Mouse (Mus musculus) spleen, postnatal 14 days (tissue): ENCODE results near the gene Zfand3.

Experiments used
- DNase-seq, 2 experiments: peaks; one replicate each; pipeline ENCODE4 v3.0.0; 2021 to 2022; ENCODE audit warnings: low spot score in 2 of 2

Gene Zfand3

DNA sequence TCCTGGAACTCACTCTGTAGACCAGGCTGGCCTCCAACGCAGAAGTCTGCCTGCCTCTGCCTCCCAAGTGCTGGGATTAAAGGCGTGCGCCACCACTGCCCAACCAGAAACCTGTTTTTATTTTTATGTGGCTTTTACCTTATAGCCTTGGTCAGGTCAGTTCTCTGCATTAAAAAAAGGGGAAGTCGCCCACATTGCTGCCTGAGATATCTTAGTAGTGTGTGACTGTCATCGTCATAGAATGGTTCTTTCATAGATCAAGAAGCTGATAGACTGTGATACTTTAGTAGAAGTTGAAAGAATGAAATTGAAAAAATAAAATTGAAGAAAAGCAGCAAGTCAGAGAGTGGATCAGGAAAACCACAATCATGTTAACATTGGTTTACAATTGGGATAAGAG, 98.5 kb downstream of the Zfand3 start:
- no peak for DNase-seq

DNA sequence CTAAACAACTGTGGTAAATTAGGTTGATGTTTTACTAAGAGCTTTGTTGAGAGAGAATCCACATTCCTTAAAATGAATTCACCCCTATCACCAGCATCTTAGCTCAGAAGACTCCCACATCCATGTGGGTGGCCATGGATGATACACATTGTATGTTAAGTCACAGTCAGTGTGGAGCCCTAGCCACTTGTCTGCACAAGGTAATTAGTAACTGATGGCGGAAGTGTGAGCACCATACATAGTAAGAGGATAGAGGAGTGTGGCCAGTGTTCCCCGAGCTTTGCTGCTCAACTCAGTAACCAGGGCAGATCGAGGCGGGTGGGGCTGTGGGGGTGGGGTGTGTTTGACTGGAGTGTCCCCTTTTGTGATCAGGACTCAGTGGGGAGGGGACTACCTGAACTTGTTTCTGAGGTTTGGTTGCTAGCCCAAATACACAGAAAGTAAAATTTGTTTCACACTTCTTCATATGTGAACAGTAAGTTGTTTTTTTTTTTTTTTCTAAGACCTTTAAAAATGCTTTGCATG, 99.2 kb downstream of the Zfand3 start:
- no peak for DNase-seq

DNA sequence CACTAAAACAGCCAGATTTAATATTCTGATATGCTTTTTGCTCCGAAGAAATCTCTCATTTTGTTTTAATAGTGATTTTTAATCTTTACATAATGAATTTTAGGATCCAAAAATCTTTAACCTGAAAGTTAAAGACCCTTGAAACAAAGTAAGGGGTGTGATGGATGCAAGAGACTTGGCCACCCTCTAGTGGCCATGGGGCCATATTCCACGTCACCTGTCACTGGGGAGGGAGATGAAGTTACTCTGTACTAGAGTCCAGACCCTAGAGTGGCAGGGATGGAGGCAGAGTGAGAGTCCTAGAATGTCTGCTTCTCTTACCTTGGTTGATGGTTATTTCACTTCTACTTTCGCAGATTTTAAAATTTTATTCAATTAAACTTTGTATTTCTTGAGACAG, 100.8 kb downstream of the Zfand3 start:
- no peak for DNase-seq

DNA sequence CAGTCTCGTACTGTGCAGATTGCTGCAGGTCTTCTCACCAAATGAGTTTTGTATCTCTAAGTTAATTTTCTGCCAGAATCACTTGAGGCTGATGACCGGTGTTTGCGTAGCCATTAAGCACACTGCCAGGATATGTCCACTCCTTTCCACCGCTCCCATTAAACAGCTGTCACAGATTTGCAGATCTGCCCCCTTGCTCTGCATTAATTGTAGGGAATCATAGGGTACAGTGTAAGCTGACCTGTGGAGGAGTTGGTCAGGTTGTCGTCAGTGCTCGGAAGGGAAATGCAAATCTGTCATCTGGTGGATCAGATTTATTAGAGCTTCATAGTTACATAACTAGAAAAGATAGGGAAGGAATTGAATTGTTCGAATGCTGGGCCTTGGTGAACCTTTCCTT, 106.1 kb downstream of the Zfand3 start:
- no peak for DNase-seq

DNA sequence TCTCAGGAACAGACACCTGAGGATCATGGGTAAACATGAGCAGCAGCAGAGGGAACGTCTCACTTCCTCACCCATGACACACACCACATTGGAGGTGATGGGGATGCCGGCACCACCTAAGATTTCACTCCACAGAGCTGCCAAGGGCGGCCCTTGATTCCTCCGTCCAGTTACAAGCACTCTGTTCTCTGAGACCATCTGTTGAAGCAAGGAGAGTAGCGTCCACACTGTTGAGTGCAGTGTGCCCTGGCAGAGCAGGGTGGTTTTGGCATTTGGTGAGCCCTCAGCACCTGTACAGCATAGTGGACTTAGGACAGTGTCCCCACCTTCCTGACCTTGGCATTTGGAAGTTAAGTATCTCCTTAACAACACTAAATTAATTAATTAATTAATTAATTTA, 107.0 kb downstream of the Zfand3 start:
- no peak for DNase-seq

DNA sequence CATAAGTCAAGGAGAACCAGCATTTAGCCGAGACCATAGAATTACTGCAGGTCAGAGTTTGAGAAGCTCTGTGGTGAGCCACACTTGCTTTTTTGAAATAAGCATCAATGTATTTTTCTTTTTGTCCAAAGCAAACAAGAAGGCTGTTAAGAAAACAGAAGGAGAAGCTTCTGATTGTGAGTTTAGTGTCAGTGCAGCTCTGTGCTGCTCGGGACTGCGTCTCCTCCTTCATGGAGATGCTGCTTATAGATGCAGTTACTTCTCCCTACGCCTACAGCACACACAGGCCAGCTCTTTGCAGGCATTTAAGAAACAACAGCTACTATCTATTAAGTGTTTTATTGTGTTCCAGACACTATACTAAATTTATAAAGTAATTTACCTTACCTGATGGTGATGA, 107.5 kb downstream of the Zfand3 start:
- no peak for DNase-seq

DNA sequence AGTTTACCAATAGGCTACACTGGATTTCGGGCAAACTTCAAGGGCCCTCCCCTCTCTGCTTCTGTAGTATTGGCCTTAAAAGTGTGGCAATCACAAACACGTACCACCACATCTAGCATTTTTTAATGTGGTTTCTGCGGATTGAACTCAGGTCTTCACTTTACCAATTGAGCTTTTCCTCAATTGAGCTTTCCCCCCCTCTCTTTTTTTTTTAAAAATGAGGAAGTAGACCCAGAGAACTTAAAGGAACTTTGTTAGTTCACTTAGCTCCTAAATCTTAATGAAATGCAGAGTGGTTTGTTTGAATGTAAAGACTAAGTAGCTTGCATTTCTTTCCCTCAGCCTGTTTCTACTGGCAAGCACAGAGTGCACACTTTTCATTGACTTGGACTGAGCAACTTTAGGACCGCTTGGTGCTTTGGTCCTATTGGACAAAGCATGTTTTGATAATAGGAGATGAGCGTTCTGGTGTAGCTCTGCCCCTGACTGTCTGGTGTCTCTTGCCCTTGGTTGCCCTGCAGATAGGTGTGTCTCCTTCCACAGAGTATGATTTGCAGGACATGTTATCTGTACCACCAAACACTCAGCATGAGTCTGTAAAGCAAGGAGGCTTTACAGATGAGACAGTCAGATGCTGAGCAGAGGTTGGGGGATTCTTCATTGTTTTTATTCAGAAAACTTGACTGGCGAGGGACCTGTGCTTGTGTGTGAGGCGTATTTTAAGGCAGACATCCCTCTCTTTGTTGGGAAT, 108.2 kb downstream of the Zfand3 start:
- DNase-seq = no peak

DNA sequence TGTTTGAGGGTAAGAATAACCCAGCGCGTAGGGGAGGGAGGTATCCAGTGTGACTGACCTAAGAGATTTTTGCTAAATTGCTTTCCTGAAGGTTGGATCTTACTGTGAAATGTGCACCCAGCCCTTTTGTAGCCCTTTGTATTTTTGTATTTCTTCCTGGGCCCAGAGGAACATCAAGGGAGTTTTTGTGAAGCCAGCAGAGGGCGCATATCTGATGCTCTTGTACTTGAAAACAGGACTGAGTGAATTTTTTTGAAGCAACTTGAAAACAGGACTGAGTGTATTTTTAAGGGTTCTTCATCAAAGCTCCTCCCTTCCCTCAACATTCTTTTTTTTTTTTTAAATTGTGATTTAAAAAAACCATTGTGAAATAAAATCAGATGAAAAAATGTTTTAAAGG, 110.2 kb downstream of the Zfand3 start:
- no peak for DNase-seq

DNA sequence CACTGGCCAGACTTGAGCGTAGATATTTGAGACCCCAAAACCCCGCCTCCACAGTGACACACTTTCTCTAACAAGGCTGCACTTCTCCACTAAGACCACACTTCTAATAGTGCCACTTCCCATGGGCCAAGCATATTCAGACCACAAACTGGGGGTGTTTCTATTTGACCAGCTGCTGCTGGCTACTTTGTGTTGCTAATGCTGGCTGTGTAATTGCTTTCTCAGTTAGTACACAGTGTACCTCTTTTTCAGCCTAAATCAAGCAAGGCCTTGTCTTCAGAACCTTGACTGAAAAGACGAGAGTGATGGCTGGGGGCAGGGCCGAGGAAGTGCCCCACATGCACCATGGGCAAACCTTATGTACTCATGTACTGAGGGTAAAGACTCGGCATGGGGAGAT, 111.7 kb downstream of the Zfand3 start:
- DNase-seq = no peak

DNA sequence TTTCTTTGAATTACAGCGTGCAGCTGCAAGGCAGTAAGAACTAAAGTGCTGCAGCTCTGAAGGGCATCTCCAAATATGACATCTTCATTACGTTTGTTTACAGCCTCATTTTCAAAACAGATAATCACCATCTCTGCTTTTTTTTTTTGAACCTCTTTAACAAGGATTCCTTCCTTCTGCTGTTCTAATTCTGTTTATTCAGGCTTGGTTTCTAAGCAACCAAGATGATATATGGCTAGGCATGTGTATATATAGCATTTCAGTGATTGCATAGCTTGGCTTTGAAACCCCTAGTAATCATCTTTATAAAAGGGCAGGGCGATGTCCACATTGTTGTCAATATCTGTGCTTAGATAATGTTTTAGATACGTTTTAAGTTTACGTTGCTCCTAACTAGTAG, 113.5 kb downstream of the Zfand3 start:
- DNase-seq = no peak

DNA sequence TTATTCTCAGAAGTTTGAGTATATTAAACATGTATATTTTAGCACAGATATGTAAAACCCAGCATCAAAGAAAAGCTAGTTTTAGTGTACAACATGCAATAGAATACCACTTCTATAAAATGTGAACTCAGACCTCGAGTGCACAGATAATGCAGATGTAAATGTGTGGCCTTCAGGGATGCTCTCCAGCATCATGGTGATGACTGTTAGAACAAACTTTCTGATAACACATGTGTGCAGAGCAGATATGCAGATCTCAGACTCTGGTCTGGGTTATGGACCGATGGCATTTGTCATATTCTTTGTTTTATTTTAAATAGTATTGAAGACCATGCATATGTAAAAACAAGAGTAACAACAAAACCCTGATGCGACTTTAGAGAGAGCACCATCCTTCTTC, 117.7 kb downstream of the Zfand3 start:
- no peak for DNase-seq

DNA sequence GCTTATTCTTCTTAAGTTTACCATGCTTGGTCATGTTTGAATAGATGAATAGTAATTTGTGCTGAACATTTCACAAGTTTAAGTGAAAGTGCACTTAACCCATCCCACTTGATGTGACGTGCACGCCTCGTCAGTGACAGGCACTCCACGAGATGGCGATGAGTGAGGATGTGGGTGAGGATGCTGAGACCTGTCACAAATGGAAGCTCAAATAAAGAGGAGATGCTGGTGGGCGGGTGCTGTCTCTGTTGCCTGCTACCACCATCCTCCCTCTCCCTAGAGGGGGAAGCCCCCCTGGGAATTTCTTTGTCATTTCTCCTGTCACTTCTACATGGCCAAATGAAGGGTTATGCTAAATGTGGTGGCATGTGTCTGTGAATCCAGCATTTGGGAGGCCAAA, 123.9 kb downstream of the Zfand3 start:
- no peak for DNase-seq

DNA sequence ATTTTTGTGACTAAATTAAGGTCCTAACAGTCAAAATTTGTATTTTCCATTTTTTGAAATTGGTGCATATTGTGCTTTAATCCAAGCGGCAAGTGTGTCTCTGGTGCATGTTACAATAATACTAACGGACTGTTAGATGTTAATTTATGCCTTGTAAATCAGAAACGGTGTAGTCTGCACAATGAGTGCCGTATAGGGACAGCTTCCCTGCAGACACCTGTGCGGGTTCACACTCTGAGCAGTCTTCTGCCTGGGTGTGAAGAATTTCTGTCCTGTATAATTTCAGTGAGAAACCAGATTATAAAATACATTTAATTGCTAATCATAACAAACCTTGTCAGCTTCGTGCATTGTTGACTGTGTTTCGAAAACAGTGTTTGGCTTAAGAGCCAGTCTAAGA, 124.7 kb downstream of the Zfand3 start:
- no peak for DNase-seq

DNA sequence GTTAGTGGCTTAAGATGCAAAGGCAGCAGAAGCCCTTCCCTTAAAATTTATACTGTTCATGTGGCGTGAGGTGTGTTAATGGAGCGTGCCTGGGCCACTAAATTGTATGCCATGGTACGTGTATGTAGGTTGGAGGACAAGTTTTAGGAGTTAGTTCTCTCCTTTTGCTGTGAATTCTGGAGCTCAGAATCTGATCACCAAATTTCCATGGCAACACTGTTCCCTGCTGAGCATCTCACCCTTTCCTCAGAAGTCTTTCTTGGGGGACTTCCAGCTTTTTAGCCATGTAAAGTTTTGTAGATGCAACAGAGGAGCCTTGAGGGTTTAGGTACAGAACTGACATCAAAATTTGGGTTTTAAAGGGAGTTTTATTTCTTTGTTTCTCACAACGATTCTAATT, 125.8 kb downstream of the Zfand3 start:
- DNase-seq = no peak

DNA sequence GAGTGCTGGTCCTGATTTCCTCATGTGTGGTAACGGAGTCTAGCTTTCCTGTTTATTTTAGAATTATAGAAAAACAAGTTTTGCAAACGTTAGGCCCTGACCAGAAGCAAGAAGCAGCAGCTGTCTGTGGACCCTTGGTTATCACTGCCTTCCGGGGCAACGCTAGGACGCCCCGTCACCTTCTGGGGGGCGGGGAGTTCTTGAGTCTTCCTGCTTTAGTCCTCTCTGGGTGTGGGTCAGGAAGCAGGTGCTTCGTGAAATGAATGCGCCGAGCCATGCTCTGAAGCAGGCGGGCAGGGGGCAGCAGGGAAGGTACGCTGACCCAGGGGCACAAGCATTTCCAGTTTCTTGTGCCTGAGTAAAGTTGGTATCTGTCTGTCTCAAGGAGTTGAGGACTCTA, 129.1 kb downstream of the Zfand3 start:
- DNase-seq = no peak

DNA sequence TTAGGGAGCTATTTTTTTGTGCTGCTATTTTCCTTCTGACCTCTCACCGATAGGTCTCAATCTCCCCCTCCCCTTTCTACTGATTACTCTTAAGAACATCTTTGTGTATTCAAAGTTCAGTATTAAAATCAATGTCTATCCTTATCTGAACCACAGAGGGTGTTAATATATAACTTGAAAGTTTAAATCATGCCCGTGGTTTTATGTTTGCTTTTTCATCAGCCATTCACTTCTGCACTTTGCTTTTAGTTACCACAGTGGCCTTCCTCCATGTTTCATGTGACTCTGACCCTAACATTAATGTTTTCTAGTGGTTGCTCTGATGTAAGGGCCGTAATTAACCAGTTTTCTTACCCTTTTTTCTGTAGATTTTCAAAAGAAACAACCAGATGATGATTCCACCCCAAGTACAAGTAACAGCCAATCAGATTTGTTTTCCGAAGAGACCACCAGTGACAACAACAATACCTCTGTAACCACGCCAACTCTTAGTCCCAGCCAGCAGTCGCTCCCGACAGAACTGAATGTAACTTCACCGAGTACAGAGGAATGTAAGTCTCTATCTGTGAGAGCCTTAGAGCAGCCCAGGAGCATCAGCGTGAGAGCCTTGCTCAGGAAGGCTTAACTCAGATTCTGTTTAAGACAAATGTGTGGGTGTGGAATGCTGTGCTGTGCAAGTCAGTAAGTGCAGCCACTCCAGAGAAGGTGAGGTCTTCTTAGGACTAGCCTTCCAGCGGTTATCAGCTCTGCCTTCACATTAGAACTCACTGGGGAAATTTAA, 130.6 kb downstream of the Zfand3 start:
- DNase-seq = no peak

DNA sequence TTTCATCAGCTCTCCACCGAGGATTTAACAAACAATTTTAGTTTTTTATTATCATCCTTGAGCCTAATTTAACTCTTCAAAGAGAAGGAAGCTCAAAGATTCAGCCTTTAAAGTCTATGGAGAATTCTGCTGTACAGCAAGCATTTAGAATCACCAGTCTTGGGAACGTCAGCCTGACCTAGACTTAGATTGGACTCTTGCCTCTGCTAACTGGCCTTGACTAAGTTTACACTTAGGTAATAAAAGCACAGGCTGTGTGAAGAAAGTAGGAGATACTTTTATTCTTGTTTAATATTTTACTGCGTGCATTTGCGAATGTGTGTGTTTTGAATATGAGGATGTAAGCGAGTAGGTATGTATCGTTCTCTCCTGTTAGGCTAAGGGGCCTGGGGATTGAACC, 131.4 kb downstream of the Zfand3 start:
- no peak for DNase-seq

DNA sequence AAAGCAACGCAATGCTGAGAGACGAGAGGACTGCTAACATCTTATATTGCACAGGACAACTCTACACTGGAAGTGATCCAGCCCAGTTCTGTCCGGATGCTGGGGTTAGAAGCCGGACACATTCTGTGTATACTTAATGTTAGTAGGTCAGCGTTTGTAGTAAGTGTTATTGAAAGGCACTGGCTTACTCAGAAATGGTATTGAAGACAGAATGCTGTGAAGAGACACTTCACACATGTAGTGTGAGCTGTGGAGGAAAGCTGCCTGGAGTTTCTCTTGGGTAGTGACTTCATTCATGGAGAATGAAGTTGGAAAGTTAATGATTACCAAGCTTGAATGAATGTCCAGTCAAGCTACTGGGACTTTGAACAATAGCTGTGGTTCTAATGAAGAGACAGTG, 132.2 kb downstream of the Zfand3 start:
- DNase-seq = no peak

DNA sequence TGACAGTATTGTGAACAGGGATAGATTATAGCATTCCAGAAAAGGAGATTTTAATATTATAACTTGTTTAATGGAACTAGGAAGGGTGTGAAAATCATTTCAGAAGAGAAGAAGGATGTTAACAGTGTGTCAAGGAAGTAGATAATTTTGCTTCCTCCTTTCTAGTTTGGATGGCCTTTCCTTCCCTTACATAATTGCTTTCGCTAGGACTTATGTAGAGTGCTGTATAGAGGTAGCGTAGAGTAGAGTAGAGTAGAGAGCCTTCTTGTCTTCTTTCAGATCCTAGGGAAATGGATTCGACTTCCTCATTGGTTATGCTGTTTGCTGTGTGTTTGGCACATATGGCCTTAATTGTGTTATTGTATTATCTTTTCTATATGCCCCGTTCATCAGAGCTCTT, 132.6 kb downstream of the Zfand3 start:
- no peak for DNase-seq

DNA sequence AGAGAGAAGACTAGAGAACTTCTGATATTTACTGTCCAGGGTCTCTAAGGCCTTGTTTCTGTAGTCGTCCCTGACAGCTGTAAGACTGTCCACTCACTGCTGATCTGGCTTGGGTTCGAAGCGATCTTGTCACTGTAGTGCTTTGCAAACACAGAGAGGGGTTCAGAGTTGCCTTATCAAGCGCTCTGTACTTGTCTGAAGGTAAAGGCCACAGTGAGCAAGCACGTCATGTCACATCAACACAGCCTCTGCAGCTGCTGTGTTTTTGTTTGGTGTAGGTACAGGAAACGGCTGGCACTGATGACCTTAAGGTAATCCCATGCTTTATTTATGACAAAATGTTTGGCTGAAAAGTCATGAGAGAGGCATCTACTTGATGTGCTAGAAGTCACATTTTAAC, 139.6 kb downstream of the Zfand3 start:
- DNase-seq = no peak

DNA sequence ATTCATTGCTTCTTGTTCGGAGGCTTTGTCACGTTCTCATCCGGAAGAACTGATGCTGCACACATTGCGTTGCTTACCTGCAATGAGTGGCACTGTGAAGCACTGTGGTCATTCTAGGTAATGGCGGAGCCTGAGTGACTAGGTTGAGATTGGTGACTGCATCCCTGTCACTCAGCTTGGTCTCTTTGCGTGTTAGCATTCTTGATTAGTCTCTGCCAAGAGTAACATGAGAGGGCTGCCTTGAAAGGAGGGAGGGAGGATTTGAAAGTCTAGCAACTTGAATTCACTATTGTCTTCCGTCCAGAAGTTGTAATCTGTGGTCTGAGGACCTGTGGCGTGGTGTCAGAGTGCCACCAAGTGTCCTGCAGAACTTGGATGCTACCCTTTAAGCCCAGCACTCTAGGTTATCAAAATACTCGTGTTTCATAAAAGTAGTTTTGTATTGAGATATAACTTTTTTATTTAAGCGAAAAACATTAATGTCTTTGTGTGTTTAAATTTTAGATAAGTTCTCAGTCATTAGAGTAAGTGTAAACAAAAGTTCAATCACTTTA, 141.1 kb downstream of the Zfand3 start:
- no peak for DNase-seq

DNA sequence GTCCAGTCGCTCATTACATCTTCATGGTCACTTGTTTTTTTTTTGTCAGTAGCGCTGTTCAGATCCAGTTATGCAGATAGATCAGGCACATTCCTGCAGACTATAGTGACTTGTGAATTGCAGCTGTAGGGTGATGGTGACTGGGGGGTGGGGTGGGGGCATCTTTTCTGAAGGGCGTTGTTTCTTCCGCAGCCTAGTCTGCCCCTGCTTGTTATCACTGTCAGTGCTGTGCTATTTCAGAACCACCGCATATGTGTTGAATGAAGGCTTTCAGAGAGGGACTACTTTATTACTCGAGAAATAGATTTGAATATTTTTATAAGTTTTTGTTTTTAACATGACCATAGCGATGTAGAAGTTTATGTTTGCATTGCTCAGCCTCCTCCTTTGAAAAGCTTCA, 142.0 kb downstream of the Zfand3 start:
- no peak for DNase-seq

DNA sequence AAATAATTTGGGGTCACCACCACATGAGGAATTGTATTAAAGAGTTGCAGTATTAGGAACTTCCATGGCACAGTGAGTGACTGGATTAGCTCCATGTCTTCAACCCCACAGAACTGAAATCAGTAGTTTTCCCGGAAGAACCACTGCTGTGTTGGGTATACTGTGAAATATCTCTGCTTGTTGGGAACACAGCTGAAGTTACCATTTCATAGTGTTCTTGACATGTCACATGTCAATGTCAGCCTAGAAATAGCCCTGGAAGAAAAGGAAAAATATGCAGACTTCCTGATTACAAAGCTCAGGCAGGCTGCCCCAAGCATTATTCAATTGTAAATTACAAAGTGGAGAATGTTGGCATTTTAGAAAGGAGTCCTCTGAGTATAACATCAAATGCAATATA, 143.4 kb downstream of the Zfand3 start:
- DNase-seq = no peak
